Mouse (Mus musculus) cerebellum, adult 2 months (tissue): Measurements from ENCODE around the gene Sdhaf1. TPM values are rescaled to one million over a fixed set of nuclear protein-coding genes. Genes with fewer than 3 reads are reported as not detected.

Experiments used
- DNase-seq, 2 experiments: peaks; one replicate each; pipeline ENCODE4 v3.0.0; 2021
- H3K27ac ChIP-seq: fragments of 200-500 bp; 2 replicates; pipeline ENCODE4 v1.5.1; 2012; ENCODE audit warnings: low read length, control low read depth, inconsistent platforms; ENCODE audit not compliant: insufficient read depth
- H3K27me3 ChIP-seq: fragments of 200-500 bp; 2 replicates; pipeline ENCODE4 v1.6.1; 2012; ENCODE audit warnings: inconsistent platforms, mild to moderate bottlenecking, low read length, moderate library complexity; ENCODE audit not compliant: control insufficient read depth, insufficient read depth
- H3K4me1 ChIP-seq: fragments of 200-500 bp; 2 replicates; pipeline ENCODE4 v1.6.1; 2011; ENCODE audit warnings: low read length; ENCODE audit not compliant: control insufficient read depth, insufficient read depth
- H3K4me3 ChIP-seq: fragments of 200-500 bp; replicated peaks from 2 replicates; pipeline ENCODE3; 2011; ENCODE audit warnings: mild to moderate bottlenecking, low read depth, low read length, control low read depth; ENCODE audit not compliant: insufficient read depth
- CTCF ChIP-seq: fragments of 200-500 bp; IDR thresholded peaks from 2 replicates; pipeline ENCODE4 v1.5.1; 2011; ENCODE audit warnings: low read depth, mild to moderate bottlenecking, control low read depth, low read length, moderate library complexity, borderline replicate concordance; ENCODE audit not compliant: insufficient read depth
- POLR2A ChIP-seq: fragments of 200-500 bp; IDR thresholded peaks from 2 replicates; pipeline ENCODE4 v1.6.1; 2011; ENCODE audit warnings: low read length, control low read depth, borderline replicate concordance; ENCODE audit not compliant: insufficient read depth
- WGBS: fragments of 180-500 bp; shearing (Covaris S2); methylation state at CpG from one replicate; pipeline ENCODE4 v1.1.7; 2018; 5-methylcytosine and 5-hydroxymethylcytosine counted together
- polyA plus RNA-seq: library from polyadenylated mRNA; depleted of rRNA; stranded (reverse); fragments of >200 nt; gene quantifications from 2 replicates; pipeline ENCODE4 v1.2.3, GENCODE M21; 2012

Sdhaf1 gene
- polyA plus RNA-seq, 1 experiment: 21.9 TPM

DNA sequence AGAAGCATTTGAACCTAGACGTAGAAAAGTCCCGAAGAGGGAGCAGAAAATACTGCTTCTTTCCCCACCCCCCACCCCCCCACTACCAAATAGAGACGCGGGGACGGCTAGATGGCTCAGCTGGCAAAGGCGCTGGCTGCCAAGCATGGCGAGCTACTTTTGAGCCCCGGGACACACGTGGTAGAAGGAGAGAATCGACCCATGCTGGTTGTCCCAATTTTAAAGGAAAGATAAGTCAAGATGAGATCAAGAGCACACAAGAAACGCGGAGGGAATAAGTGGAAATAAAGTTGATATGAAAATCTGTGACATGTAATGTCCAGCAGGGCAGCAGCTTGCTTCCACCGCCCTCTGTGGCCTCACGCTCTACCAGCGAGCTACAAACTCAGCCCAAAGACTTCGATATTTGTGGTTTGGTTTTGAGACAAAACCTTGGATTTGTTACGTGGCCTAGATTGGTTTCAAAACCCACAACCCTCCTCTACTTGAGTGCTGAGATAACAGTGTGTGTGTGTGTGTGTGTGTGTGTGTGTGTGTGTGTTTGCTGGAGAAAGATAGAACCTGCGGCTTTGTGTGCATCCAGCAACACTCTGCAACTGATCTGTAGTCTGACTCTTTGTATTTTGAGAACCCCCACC is 9.0 kb upstream of the Sdhaf1 start:
- WGBS: 12% methylated on average over 18 of the region's 18 CpGs
- TF ChIP-seq CTCF (no peak; the same call in 1 of the 2 replicates), POLR2A (no peak)
- Histone ChIP-seq H3K4me3 (peak overlapping the region; percentile 71), H3K27me3 (no peaks in the 10 kb centered on the region), H3K27ac (peak overlapping the region; percentile 75), H3K4me1 (peaks cover 31% of the 10 kb centered on the region)
- peak in 1 of 2 experiments; percentile 56 for DNase-seq

DNA sequence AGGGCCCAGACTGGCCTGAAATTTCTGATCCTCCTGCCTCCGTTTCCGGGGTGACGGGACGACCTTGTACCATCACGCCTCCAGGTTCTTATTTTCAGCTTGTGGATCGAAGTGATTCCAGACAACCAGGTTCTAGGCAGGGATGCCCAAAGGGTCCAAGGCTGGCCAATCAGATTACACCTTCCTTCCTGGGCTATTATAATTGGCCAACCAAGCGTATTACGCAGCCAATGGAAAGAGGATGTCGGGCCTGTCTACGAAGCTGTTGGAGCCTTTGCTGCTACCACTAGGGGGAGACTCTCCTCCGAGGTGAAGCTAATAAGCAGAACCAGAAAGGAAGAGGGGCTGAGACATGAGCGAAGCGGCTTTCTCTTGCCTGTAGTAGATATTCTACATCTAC is 8.2 kb upstream of the Sdhaf1 start:
- Histone ChIP-seq H3K27me3 (no peaks in the 10 kb centered on the region), H3K4me3 (peak overlapping the region; percentile 71), H3K27ac (peak overlapping the region; percentile 75), H3K4me1 (peaks cover 30% of the 10 kb centered on the region)
- WGBS: 3% methylated on average over 13 of the region's 13 CpGs
- TF ChIP-seq POLR2A (peak; percentile 90; the same call in 1 of the 2 replicates), CTCF (peak; percentile 92)
- peak; percentile 91 to 98 for DNase-seq

DNA sequence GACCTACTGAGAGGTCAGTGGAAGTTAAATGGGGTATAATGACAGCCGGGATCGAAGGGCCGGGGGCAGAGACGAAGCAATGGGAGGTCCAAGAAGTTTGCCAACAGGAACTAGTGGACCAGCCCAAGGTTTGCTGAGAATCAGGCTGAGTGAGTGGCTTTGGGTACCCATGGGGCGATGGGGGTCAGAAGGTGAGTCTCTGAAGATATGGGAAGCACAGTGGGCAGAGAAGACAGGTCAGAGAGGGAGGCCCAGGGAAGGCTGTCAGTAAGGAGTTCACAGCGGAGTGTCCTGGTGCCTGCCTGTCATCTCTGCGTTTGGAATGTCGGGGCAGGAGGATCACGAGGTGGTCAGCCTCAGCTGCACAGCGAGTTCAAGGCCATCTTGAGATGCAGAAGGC is 4.7 kb upstream of the Sdhaf1 start:
- H3K4me3 ChIP-seq: no peak overlapping the region
- no peaks in the 10 kb centered on the region for H3K27me3 ChIP-seq
- 64% methylated on average over 10 of the region's 10 CpGs for WGBS
- H3K4me1 ChIP-seq: peaks cover 9% of the 10 kb centered on the region
- no peak overlapping the region for H3K27ac ChIP-seq
- TF ChIP-seq CTCF (no peak), POLR2A (no peak)
- DNase-seq: no peak

DNA sequence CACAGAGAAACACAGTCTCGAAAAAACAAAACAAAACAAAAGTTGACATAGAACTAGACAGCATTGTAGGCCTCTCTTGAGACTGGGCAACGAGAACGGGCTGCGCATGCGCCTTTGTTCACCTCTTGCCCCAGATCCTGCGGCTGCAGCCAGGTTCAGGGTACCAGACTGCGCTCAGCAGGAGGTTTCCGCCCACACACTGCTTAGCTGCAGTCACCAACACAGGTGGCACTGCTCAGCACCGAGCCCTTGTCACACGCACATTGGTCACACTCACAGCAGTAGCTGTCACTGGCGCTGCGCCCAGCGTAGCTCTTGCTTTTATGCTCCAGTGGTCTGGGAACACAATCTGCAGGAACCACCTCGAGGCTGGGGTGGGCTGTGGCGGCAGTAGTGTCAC is 3.4 kb upstream of the Sdhaf1 start:
- 6% methylated on average over 15 of the region's 15 CpGs for WGBS
- TF ChIP-seq CTCF (no peak), POLR2A (0 out of 2 replicates have a peak, but pooled peaks have one; percentile 13)
- DNase-seq: peak; percentile 97 to 98
- H3K4me1 ChIP-seq: peaks cover 7% of the 10 kb centered on the region; the same call in 1 of the 2 replicates
- peak overlapping the region; percentile 39 for H3K27ac ChIP-seq
- no peaks in the 10 kb centered on the region for H3K27me3 ChIP-seq
- H3K4me3 ChIP-seq: no peak overlapping the region

DNA sequence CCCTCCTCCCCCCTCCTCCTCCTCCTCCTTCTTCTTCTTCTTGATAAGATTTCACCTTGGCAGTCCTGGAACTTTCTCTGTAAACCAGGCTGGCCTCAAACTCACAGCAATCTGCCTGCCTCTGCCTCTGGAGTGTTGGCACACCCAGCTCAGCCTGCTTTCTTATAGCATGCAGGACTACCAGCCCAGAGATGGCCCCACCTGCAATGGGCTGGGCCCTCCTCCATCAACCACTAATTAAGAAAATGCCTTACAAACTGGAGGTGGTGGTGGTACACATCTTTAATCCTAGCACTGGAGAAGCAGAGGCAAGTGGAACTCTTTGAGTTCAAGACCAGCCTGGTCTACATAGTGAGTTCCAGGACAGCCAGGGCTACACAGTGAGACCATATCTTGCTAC is 2.7 kb upstream of the Sdhaf1 start:
- peak overlapping the region; percentile 39 for H3K27ac ChIP-seq
- H3K27me3 ChIP-seq: no peaks in the 10 kb centered on the region
- H3K4me3 ChIP-seq: no peak overlapping the region
- no peak for TF ChIP-seq CTCF
- no peak for TF ChIP-seq POLR2A
- H3K4me1 ChIP-seq: peaks cover 7% of the 10 kb centered on the region; the same call in 1 of the 2 replicates
- no peak for DNase-seq

DNA sequence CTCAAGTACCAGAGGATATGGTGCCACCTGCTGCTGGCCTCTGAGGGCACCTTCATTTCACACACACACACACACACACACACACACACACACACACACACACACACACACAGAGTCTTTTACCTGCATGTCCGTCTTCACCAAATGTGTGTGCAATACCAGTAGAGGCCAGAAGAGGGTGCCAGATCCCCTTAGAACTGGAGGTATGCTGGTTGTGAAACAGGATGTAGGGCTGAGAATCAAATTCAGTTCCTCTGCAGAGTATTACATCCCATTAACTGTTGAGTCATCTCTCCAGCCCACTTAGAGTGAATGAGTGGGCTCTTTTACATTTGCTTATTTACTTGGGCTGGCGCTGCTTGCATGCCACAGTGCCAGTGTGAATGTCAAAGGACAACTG is 1.7 kb upstream of the Sdhaf1 start:
- Histone ChIP-seq H3K27me3 (no peaks in the 10 kb centered on the region), H3K4me1 (peaks cover 7% of the 10 kb centered on the region; the same call in 1 of the 2 replicates), H3K4me3 (no peak overlapping the region), H3K27ac (no peak overlapping the region)
- DNase-seq: peak in 1 of 2 experiments; percentile 61
- TF ChIP-seq CTCF (peak; percentile 46; the same call in 1 of the 2 replicates), POLR2A (no peak)
- 64% methylated on average over 2 of the region's 2 CpGs for WGBS

DNA sequence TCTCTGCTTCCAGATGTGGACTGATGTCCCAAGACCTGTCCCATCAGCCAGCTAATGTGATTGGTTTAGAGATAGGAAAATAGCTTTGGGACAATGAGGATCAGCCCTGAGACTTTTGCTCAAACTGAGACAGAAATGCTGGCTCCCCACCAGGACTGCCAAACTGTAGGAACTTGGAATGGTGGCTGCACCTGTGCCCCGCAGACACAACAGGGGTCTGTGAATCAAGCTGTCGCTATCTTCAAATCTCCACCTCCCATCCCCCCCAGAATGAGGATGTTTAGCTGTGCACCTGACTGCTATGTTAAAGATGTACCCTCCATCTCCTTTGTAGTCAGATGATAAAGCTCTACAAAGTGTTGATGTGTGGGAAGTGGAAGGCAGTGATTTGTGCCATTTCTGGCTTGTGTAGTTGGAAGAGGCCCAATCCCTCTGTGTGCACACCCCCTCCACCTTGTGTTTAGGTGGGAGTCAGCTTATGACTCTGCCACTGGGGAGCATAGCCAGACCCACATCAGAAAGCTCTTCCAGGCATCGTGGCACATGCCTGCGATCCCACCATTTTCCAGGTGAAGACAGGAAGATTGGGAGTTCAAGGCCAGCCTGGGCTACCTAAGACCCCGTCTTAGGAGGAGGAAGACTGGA is 727 bp upstream of the Sdhaf1 start:
- Histone ChIP-seq H3K27me3 (no peaks in the 10 kb centered on the region), H3K27ac (peak overlapping the region; percentile 17; the same call in 1 of the 2 replicates), H3K4me1 (peaks cover 8% of the 10 kb centered on the region; the same call in 1 of the 2 replicates), H3K4me3 (no peak overlapping the region)
- DNase-seq: peak in 1 of 2 experiments; percentile 29
- TF ChIP-seq CTCF: no peak
- TF ChIP-seq POLR2A: no peak
- WGBS: 48% methylated on average over 5 of the region's 5 CpGs

DNA sequence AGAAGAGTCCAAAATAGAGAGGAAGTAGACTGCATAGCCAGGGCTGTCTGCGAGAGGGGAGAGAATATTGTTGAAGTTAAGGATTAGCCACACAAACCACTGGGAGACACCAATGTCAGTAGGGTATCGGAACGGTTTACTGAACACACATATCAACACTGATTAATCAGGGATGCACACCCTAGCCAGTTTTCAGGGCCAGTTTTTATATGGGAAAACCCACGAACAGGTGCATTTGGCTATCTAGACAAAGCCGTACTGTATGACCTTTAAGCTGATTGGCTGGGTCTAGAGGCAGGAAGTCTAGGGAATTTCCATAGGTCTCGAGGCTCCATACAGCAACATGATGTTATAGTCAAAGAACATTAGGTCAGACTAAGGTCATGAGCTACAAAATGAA is 830 bp downstream of the Sdhaf1 start:
- no peak overlapping the region for H3K27ac ChIP-seq
- TF ChIP-seq CTCF: no peak
- TF ChIP-seq POLR2A: no peak
- WGBS: 14% methylated on average over 6 of the region's 6 CpGs
- H3K27me3 ChIP-seq: no peaks in the 10 kb centered on the region
- H3K4me1 ChIP-seq: peaks cover 13% of the 10 kb centered on the region
- H3K4me3 ChIP-seq: no peak overlapping the region
- no peak for DNase-seq
